Mouse (Mus musculus): ENCODE measurements around the gene Trpv4. TPM values are rescaled to one million over a fixed set of nuclear protein-coding genes. Genes with fewer than 3 reads are reported as not detected.

Trpv4 gene
- polyA plus RNA-seq, 1 experiment, result 0.07 TPM

- no peaks in the 10 kb centered on the region for H3K36me3 ChIP-seq (ENCODE audit: control insufficient read depth)
- no peaks in the 10 kb centered on the region for H3K9me3 ChIP-seq (ENCODE audit: control insufficient read depth, low read length)
- H3K27me3 ChIP-seq (ENCODE audit: control insufficient read depth), result peaks cover 18% of the 10 kb centered on the region
- peaks cover 22% of the 10 kb centered on the region for H3K4me1 ChIP-seq (ENCODE audit: control insufficient read depth)
- TF ChIP-seq GATA1 (IDR thresholded peaks at IDR 0.05; ENCODE audit: low read length) (no peak), TAL1 (IDR thresholded peaks at IDR 0.05; ENCODE audit: low read length) (no peak)
- H3K4me3 ChIP-seq (replicated peaks), result no peak overlapping the region
These were observed 67.1 kb downstream of the Trpv4 start for GRCm38 (mm10) chr5:114591151-114591561.

GRCm38 (mm10) chr5:114590043-114590913 lies 67.9 kb downstream of the Trpv4 start:
- Histone ChIP-seq H3K4me1 (ENCODE audit: control insufficient read depth) (peaks cover 22% of the 10 kb centered on the region), H3K9me3 (ENCODE audit: control insufficient read depth, low read length) (no peaks in the 10 kb centered on the region), H3K36me3 (ENCODE audit: control insufficient read depth) (no peaks in the 10 kb centered on the region), H3K4me3 (replicated peaks) (no peak overlapping the region), H3K27me3 (ENCODE audit: control insufficient read depth) (peaks cover 18% of the 10 kb centered on the region)
- TF ChIP-seq GATA1 (IDR thresholded peaks at IDR 0.05; ENCODE audit: low read length) (no peak), TAL1 (IDR thresholded peaks at IDR 0.05; ENCODE audit: low read length) (no peak)

GRCm38 (mm10) chr5:114589454-114589853 lies 68.8 kb downstream of the Trpv4 start:
- TF ChIP-seq TAL1 (IDR thresholded peaks at IDR 0.05; ENCODE audit: low read length) (no peak), GATA1 (IDR thresholded peaks at IDR 0.05; ENCODE audit: low read length) (no peak)
- Histone ChIP-seq H3K36me3 (ENCODE audit: control insufficient read depth) (no peaks in the 10 kb centered on the region), H3K4me3 (replicated peaks) (no peak overlapping the region), H3K27me3 (ENCODE audit: control insufficient read depth) (peaks cover 11% of the 10 kb centered on the region), H3K4me1 (ENCODE audit: control insufficient read depth) (peaks cover 22% of the 10 kb centered on the region), H3K9me3 (ENCODE audit: control insufficient read depth, low read length) (no peaks in the 10 kb centered on the region)

GRCm38 (mm10) chr5:114589026-114589425 lies 69.2 kb downstream of the Trpv4 start:
- no peaks in the 10 kb centered on the region for H3K9me3 ChIP-seq (ENCODE audit: control insufficient read depth, low read length)
- H3K36me3 ChIP-seq (ENCODE audit: control insufficient read depth), result no peaks in the 10 kb centered on the region
- H3K4me1 ChIP-seq (ENCODE audit: control insufficient read depth), result peaks cover 22% of the 10 kb centered on the region
- H3K27me3 ChIP-seq (ENCODE audit: control insufficient read depth), result peaks cover 7% of the 10 kb centered on the region; the same call in 1 of the 2 replicates
- no peak overlapping the region for H3K4me3 ChIP-seq (replicated peaks)
- no peak for TF ChIP-seq GATA1 (IDR thresholded peaks at IDR 0.05; ENCODE audit: low read length)
- TF ChIP-seq TAL1 (IDR thresholded peaks at IDR 0.05; ENCODE audit: low read length), result no peak

GRCm38 (mm10) chr5:114588416-114588815 lies 69.8 kb downstream of the Trpv4 start:
- TF ChIP-seq GATA1 (IDR thresholded peaks at IDR 0.05; ENCODE audit: low read length), result no peak
- TF ChIP-seq TAL1 (IDR thresholded peaks at IDR 0.05; ENCODE audit: low read length), result no peak
- H3K27me3 ChIP-seq (ENCODE audit: control insufficient read depth), result peaks cover 5% of the 10 kb centered on the region; the same call in 1 of the 2 replicates
- no peak overlapping the region for H3K4me3 ChIP-seq (replicated peaks)
- H3K36me3 ChIP-seq (ENCODE audit: control insufficient read depth), result no peaks in the 10 kb centered on the region
- peaks cover 22% of the 10 kb centered on the region for H3K4me1 ChIP-seq (ENCODE audit: control insufficient read depth)
- no peaks in the 10 kb centered on the region for H3K9me3 ChIP-seq (ENCODE audit: control insufficient read depth, low read length)

- Histone ChIP-seq H3K4me3 (replicated peaks) (no peak overlapping the region), H3K36me3 (ENCODE audit: control insufficient read depth) (no peaks in the 10 kb centered on the region), H3K27me3 (ENCODE audit: control insufficient read depth) (peaks cover 3% of the 10 kb centered on the region; the same call in 1 of the 2 replicates), H3K4me1 (ENCODE audit: control insufficient read depth) (peaks cover 22% of the 10 kb centered on the region), H3K9me3 (ENCODE audit: control insufficient read depth, low read length) (no peaks in the 10 kb centered on the region)
- no peak for TF ChIP-seq TAL1 (IDR thresholded peaks at IDR 0.05; ENCODE audit: low read length)
- no peak for TF ChIP-seq GATA1 (IDR thresholded peaks at IDR 0.05; ENCODE audit: low read length)
These were observed 70.3 kb downstream of the Trpv4 start for GRCm38 (mm10) chr5:114587908-114588307.

GRCm38 (mm10) chr5:114585682-114586081 lies 72.5 kb downstream of the Trpv4 start:
- Histone ChIP-seq H3K9me3 (ENCODE audit: control insufficient read depth, low read length) (no peaks in the 10 kb centered on the region), H3K27me3 (ENCODE audit: control insufficient read depth) (no peaks in the 10 kb centered on the region), H3K36me3 (ENCODE audit: control insufficient read depth) (no peaks in the 10 kb centered on the region), H3K4me3 (replicated peaks) (no peak overlapping the region), H3K4me1 (ENCODE audit: control insufficient read depth) (peaks cover 9% of the 10 kb centered on the region)
- TF ChIP-seq TAL1 (IDR thresholded peaks at IDR 0.05; ENCODE audit: low read length) (no peak), GATA1 (IDR thresholded peaks at IDR 0.05; ENCODE audit: low read length) (no peak)

- no peak overlapping the region for H3K4me3 ChIP-seq (replicated peaks)
- H3K4me1 ChIP-seq (ENCODE audit: control insufficient read depth), result no peaks in the 10 kb centered on the region
These were observed 73.7 kb downstream of the Trpv4 start for GRCm38 (mm10) chr5:114584293-114585104.

More at GRCm38 (mm10) chr5:114584293-114585104, 73.7 kb downstream of the Trpv4 start:
- TF ChIP-seq GATA1 (IDR thresholded peaks at IDR 0.05; ENCODE audit: low read length) (no peak), TAL1 (IDR thresholded peaks at IDR 0.05; ENCODE audit: low read length) (no peak)
- H3K9me3 ChIP-seq (ENCODE audit: control insufficient read depth, low read length), result no peaks in the 10 kb centered on the region
- no peaks in the 10 kb centered on the region for H3K36me3 ChIP-seq (ENCODE audit: control insufficient read depth)
- H3K27me3 ChIP-seq (ENCODE audit: control insufficient read depth), result no peaks in the 10 kb centered on the region
